Mouse (Mus musculus): ENCODE results near the gene Fam163a. TPM values are rescaled to one million over a fixed set of nuclear protein-coding genes. Genes with fewer than 3 reads are reported as not detected.

Fam163a gene
- polyA plus RNA-seq, 1 experiment: 0.02 TPM

DNA sequence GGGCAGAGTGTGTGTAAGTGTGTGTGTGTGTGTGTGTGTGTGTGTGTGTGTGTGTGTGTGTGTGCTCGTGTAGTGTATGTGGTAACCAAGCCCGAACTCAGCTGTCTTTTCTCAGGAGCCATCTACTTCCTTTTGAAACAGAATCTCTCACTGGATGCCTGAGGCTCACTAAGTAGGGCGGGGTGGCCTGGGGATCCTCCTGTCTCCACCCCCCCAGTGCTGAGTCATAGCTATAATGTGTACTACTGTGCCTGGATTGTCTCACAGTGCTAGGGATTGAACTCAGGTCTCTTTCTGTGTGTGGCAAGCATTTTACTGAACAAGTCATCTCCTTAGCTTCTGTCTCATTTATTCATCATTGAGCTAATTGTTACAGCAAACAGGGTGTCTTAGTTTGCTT, 12.6 kb upstream of the Fam163a start:
- no peaks in the 10 kb centered on the region for H3K36me3 ChIP-seq (ENCODE audit: control insufficient read depth, insufficient read depth, low read length)
- H3K4me1 ChIP-seq (ENCODE audit: control insufficient read depth, insufficient read depth, low read length): no peaks in the 10 kb centered on the region; the same call in 1 of the 2 replicates
- H3K4me3 ChIP-seq (ENCODE audit: control insufficient read depth, low read depth, low read length): no peak overlapping the region
- no peak overlapping the region for H3K27ac ChIP-seq (ENCODE audit: control insufficient read depth, insufficient read depth, low read depth, low read length)
- H3K27me3 ChIP-seq (ENCODE audit: control insufficient read depth, insufficient read depth, low read length): no peaks in the 10 kb centered on the region
- TF ChIP-seq POLR2A (IDR thresholded peaks at IDR 0.05; ENCODE audit: control insufficient read depth, low read depth, low read length): no peak
- no peak for TF ChIP-seq CTCF (IDR thresholded peaks at IDR 0.05; ENCODE audit: control insufficient read depth, insufficient read depth, insufficient replicate concordance, low read depth, low read length)

DNA sequence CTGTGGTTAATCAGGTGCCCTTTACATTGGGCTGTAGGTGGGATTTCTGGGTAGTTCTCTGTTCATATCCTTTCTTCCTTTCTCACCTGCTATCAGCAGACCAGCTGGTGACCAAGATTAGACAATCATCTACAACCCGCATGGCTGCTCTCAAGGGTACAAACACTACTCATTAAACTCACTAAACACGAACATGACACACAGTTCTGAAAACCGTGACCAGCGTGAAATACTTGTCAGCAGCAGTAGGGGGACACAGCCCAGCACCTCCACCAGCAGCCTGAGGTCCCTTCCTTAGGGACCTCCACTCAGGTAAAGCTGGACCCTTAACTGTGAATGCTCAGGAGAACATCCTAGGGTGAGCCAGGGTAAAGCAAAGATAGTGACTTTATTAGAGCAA, 11.4 kb upstream of the Fam163a start:
- Histone ChIP-seq H3K27me3 (ENCODE audit: control insufficient read depth, insufficient read depth, low read length) (no peaks in the 10 kb centered on the region), H3K4me3 (ENCODE audit: control insufficient read depth, low read depth, low read length) (no peak overlapping the region), H3K4me1 (ENCODE audit: control insufficient read depth, insufficient read depth, low read length) (no peaks in the 10 kb centered on the region; the same call in 1 of the 2 replicates), H3K36me3 (ENCODE audit: control insufficient read depth, insufficient read depth, low read length) (no peaks in the 10 kb centered on the region), H3K27ac (ENCODE audit: control insufficient read depth, insufficient read depth, low read depth, low read length) (no peak overlapping the region)
- TF ChIP-seq CTCF (IDR thresholded peaks at IDR 0.05; ENCODE audit: control insufficient read depth, insufficient read depth, insufficient replicate concordance, low read depth, low read length): no peak
- TF ChIP-seq POLR2A (IDR thresholded peaks at IDR 0.05; ENCODE audit: control insufficient read depth, low read depth, low read length): no peak

DNA sequence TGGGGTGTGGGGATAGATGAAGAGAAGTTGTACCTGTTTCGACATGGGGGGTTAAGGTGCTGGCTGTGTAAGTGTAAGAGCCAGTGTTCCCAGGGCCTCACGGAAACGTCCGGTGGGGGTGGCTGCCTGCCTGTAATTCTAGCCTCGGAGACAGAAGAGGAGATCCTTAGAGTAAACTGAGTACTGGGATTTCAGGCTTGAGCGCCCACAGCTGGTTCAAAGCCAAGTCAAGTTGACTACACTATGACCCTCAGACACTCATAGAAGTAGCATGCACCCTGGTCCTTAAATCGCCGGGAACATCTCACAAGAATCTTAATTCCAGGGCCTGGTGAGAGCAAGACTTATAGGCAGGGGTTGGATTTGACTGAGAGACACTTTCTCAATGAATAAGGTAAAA, 9.8 kb upstream of the Fam163a start:
- no peaks in the 10 kb centered on the region for H3K36me3 ChIP-seq (ENCODE audit: control insufficient read depth, insufficient read depth, low read length)
- no peaks in the 10 kb centered on the region; the same call in 1 of the 2 replicates for H3K4me1 ChIP-seq (ENCODE audit: control insufficient read depth, insufficient read depth, low read length)
- no peaks in the 10 kb centered on the region for H3K27me3 ChIP-seq (ENCODE audit: control insufficient read depth, insufficient read depth, low read length)
- no peak for TF ChIP-seq POLR2A (IDR thresholded peaks at IDR 0.05; ENCODE audit: control insufficient read depth, low read depth, low read length)
- TF ChIP-seq CTCF (IDR thresholded peaks at IDR 0.05; ENCODE audit: control insufficient read depth, insufficient read depth, insufficient replicate concordance, low read depth, low read length): no peak
- H3K4me3 ChIP-seq (ENCODE audit: control insufficient read depth, low read depth, low read length): no peak overlapping the region
- no peak overlapping the region for H3K27ac ChIP-seq (ENCODE audit: control insufficient read depth, insufficient read depth, low read depth, low read length)

DNA sequence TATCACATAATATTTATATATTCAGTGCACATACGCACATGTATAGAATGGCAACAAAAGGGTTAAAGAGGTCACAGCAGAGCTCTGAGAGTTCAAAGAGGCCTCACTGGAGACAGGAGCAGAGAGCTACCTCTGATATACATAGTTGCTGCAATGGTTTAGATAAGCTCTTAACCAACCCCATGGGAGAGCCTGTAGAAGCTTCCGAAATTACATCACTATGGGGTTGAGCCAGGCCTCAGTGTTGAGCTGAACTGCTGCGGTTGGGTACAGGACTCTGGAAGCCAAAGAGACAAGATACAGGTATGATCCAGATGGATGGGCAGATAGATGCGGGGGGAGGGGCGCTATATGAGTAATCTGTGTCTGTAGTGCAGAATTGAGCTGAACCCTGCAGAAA, 8.1 kb upstream of the Fam163a start:
- no peaks in the 10 kb centered on the region for H3K36me3 ChIP-seq (ENCODE audit: control insufficient read depth, insufficient read depth, low read length)
- H3K27me3 ChIP-seq (ENCODE audit: control insufficient read depth, insufficient read depth, low read length): no peaks in the 10 kb centered on the region
- H3K4me3 ChIP-seq (ENCODE audit: control insufficient read depth, low read depth, low read length): no peak overlapping the region
- TF ChIP-seq POLR2A (IDR thresholded peaks at IDR 0.05; ENCODE audit: control insufficient read depth, low read depth, low read length): no peak
- TF ChIP-seq CTCF (IDR thresholded peaks at IDR 0.05; ENCODE audit: control insufficient read depth, insufficient read depth, insufficient replicate concordance, low read depth, low read length): no peak
- H3K27ac ChIP-seq (ENCODE audit: control insufficient read depth, insufficient read depth, low read depth, low read length): no peak overlapping the region
- no peaks in the 10 kb centered on the region; the same call in 1 of the 2 replicates for H3K4me1 ChIP-seq (ENCODE audit: control insufficient read depth, insufficient read depth, low read length)

DNA sequence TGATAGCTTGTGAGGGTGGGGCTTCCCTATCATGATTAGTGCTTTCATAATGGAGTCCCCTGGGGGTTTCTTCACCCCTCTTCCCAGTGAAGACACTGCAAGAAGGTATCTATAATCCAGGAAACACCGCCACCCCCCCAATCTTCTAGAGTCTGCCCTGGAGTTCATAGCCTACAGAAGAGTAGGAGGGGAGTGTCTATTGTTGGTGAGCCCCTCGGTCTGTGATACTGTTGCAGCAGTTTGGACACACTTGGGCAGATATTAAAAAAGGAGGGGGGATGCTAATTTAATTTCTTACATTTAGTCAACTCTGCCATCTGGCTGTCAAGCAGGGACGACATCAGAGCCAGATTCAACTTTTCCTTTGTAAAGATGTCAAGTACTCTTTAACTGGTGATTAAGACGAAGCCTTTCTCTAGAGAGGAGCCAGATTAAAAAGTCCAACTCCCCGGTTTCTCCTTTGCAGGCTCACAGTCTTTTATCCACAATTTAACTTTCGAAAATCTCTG, 7.0 kb upstream of the Fam163a start:
- Histone ChIP-seq H3K27me3 (ENCODE audit: control insufficient read depth, insufficient read depth, low read length) (no peaks in the 10 kb centered on the region), H3K27ac (ENCODE audit: control insufficient read depth, insufficient read depth, low read depth, low read length) (no peak overlapping the region), H3K36me3 (ENCODE audit: control insufficient read depth, insufficient read depth, low read length) (no peaks in the 10 kb centered on the region), H3K4me3 (ENCODE audit: control insufficient read depth, low read depth, low read length) (no peak overlapping the region), H3K4me1 (ENCODE audit: control insufficient read depth, insufficient read depth, low read length) (no peaks in the 10 kb centered on the region)
- no peak for TF ChIP-seq POLR2A (IDR thresholded peaks at IDR 0.05; ENCODE audit: control insufficient read depth, low read depth, low read length)
- TF ChIP-seq CTCF (IDR thresholded peaks at IDR 0.05; ENCODE audit: control insufficient read depth, insufficient read depth, insufficient replicate concordance, low read depth, low read length): no peak

DNA sequence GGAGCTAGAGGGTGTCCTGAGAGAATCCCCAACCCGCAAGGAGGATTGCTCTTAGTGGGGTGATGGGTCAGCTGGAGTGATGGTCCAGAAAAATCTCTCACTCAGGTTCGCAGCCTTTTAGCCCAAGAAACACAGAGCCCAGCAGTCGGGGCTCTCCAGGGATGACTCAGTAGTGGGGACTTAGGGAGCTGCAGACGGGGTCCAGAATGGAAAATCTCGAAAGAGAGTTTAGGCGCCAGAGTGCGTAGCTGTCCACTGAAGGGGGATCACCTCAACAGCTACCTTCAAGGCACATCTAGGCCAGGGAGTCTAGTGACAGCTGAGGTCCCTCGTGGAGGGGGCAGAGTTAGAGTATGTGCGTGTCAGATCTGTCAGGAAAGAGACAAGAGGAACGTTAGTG, 338 bp upstream of the Fam163a start:
- no peak overlapping the region; the same call in 1 of the 2 replicates for H3K4me3 ChIP-seq (ENCODE audit: control insufficient read depth, low read depth, low read length)
- TF ChIP-seq CTCF (IDR thresholded peaks at IDR 0.05; ENCODE audit: control insufficient read depth, insufficient read depth, insufficient replicate concordance, low read depth, low read length) (no peak), POLR2A (IDR thresholded peaks at IDR 0.05; ENCODE audit: control insufficient read depth, low read depth, low read length) (no peak)
- peaks cover 5% of the 10 kb centered on the region for H3K4me1 ChIP-seq (ENCODE audit: control insufficient read depth, insufficient read depth, low read length)
- no peak overlapping the region for H3K27ac ChIP-seq (ENCODE audit: control insufficient read depth, insufficient read depth, low read depth, low read length)
- H3K27me3 ChIP-seq (ENCODE audit: control insufficient read depth, insufficient read depth, low read length): no peaks in the 10 kb centered on the region
- no peaks in the 10 kb centered on the region for H3K36me3 ChIP-seq (ENCODE audit: control insufficient read depth, insufficient read depth, low read length)

DNA sequence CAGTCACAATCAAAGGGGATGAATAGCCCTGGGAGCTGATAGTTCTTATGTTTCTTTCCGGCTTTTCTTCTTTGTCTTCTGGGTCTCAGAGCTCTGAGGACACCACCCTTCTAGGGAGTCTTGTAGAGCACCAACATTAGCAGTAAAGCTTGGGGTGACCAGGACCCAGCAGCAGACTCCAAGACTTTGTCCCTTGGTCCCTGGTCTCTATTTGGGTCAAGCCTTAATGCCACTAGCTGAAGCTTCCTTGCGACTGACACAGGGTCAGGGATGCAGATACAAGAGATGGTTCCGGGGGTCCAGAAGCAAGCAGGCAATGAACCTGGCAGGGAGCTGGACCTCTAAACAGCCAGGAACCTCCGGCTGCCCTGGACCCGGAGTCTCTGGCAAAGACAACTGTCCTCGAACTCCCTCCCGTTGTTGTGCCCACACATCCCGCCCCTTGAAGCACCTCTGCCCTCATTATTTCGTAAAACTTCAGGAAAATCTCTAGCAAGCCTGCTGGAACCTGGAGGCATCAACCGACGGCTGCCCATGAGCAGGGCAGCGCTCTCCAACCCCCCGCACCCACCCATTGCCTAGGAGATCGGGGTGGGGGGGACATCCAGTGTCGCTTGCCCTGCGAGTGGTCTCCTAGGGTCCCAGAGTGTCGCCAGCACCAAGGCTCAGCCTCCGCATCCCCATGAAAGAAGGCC, 718 bp downstream of the Fam163a start:
- no peaks in the 10 kb centered on the region for H3K27me3 ChIP-seq (ENCODE audit: control insufficient read depth, insufficient read depth, low read length)
- H3K36me3 ChIP-seq (ENCODE audit: control insufficient read depth, insufficient read depth, low read length): no peaks in the 10 kb centered on the region
- H3K4me3 ChIP-seq (ENCODE audit: control insufficient read depth, low read depth, low read length): no peak overlapping the region
- peaks cover 5% of the 10 kb centered on the region for H3K4me1 ChIP-seq (ENCODE audit: control insufficient read depth, insufficient read depth, low read length)
- TF ChIP-seq POLR2A (IDR thresholded peaks at IDR 0.05; ENCODE audit: control insufficient read depth, low read depth, low read length) (no peak), CTCF (IDR thresholded peaks at IDR 0.05; ENCODE audit: control insufficient read depth, insufficient read depth, insufficient replicate concordance, low read depth, low read length) (no peak)
- H3K27ac ChIP-seq (ENCODE audit: control insufficient read depth, insufficient read depth, low read depth, low read length): no peak overlapping the region
